Mouse (Mus musculus) kidney, postnatal 0 days (tissue): ENCODE results near the gene Fas. TPM values are rescaled to one million over a fixed set of nuclear protein-coding genes. Genes with fewer than 3 reads are reported as not detected.

Experiments used
- ATAC-seq: fragments of 200-750 bp; cut with Nextera tagmentation; replicated peaks from 2 replicates; pipeline ENCODE4 v1.8.0; 2017; ENCODE audit warnings: low read depth, moderate number of reproducible peaks, moderate TSS enrichment, moderate library complexity; ENCODE audit not compliant: low FRiP score
- DNase-seq: peaks from one replicate; pipeline ENCODE4 v3.0.0-alpha.2; 2016; ENCODE audit warnings: low spot score
- H3K27ac ChIP-seq: fragments of 300-500 bp; sonication (generic); 2 replicates; pipeline ENCODE4 v1.5.1; 2014; ENCODE audit warnings: mild to moderate bottlenecking
- H3K27me3 ChIP-seq: fragments of 300-500 bp; sonication (generic); 2 replicates; pipeline ENCODE4 v1.6.1; 2014; ENCODE audit warnings: low read length, mixed read lengths; ENCODE audit not compliant: insufficient read depth
- H3K36me3 ChIP-seq: fragments of 300-500 bp; sonication (generic); 2 replicates; pipeline ENCODE4 v1.6.1; 2014; ENCODE audit warnings: low read length, mixed read lengths; ENCODE audit not compliant: insufficient read depth
- H3K4me1 ChIP-seq: fragments of 300-500 bp; sonication (generic); replicated peaks from 2 replicates; pipeline ENCODE4 v1.6.1; 2014; ENCODE audit warnings: antibody characterized with exemption, low read length, mixed read lengths; ENCODE audit not compliant: insufficient read depth
- H3K4me2 ChIP-seq: fragments of 300-500 bp; sonication (generic); 2 replicates; pipeline ENCODE4 v1.6.1; 2014; ENCODE audit warnings: mild to moderate bottlenecking, low read length, moderate library complexity, mixed read lengths
- H3K4me3 ChIP-seq: fragments of 300-500 bp; sonication (generic); replicated peaks from 2 replicates; pipeline ENCODE4 v1.5.1; 2014; ENCODE audit warnings: low read depth, low read length
- H3K9ac ChIP-seq: fragments of 300-500 bp; sonication (generic); 2 replicates; pipeline ENCODE4 v1.6.1; 2014; ENCODE audit warnings: low read depth, low read length
- H3K9me3 ChIP-seq: fragments of 300-500 bp; sonication (generic); replicated peaks from 2 replicates; pipeline ENCODE4 v1.6.1; 2016; ENCODE audit warnings: low read length, inconsistent platforms, mixed read lengths
- CTCF ChIP-seq: IDR thresholded peaks from 2 replicates; pipeline ENCODE4 v1.5.1; 2016; ENCODE audit warnings: antibody characterized with exemption, low read depth, mild to moderate bottlenecking, moderate library complexity
- WGBS: fragments of 180-500 bp; shearing (Covaris S2); extraction: QIAGEN DNeasy Blood & Tissue Kit; methylation state at CpG from one replicate; pipeline ENCODE4 v1.1.7; 2014; 5-methylcytosine and 5-hydroxymethylcytosine counted together
- polyA plus RNA-seq: library from polyadenylated mRNA; unstranded; fragments of >200 nt; fragmentation: Nextera tagmentation; extraction: Ambion mirVana; gene quantifications from 2 replicates; pipeline ENCODE4 v1.2.1, GENCODE M21; 2015

The Fas gene
- polyA plus RNA-seq, 1 experiment from 2014 or later: 8.4 TPM

DNA sequence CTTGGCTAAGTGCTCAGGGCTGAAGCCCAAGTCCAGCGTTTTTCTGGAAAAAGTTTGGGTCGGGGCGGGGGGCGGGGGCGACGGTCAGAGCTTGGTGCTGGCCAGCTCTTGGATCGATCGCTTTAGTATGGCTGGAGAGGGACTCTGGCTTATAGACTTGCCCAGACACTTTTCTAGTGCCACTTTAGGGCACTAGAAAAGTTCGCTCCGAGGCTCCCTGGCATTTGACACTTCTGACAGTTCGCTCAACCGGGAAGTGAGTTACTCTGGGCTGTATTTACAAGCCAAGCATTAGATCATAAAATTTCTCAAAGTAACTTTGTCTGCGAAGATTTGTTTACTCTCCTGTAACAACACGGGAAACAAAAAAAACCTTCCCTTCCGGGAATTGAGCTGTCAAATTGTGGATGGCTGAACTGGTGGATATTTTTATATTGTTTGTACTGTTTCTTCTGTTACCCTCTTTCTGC, 441 bp downstream of the Fas start:
- Histone ChIP-seq H3K4me1 (no peaks in the 10 kb centered on the region), H3K9ac (peak overlapping the region; percentile 40), H3K4me3 (peak overlapping the region; percentile 52), H3K9me3 (no peaks in the 10 kb centered on the region), H3K36me3 (no peaks in the 10 kb centered on the region), H3K27me3 (no peaks in the 10 kb centered on the region), H3K4me2 (peak overlapping the region; percentile 80), H3K27ac (peak overlapping the region; percentile 21)
- no peak for TF ChIP-seq CTCF
- DNase-seq (peak; percentile 44), ATAC-seq (peak; percentile 45; the same call in 1 of the 2 replicates)
- WGBS: 4% methylated on average over 15 of the region's 15 CpGs

- H3K27me3 ChIP-seq: no peaks in the 10 kb centered on the region
- 40% methylated on average over 8 of the region's 8 CpGs for WGBS
Observed at GRCm38 (mm10) chr19:34291379-34291778, 913 bp downstream of the Fas start.

DNA sequence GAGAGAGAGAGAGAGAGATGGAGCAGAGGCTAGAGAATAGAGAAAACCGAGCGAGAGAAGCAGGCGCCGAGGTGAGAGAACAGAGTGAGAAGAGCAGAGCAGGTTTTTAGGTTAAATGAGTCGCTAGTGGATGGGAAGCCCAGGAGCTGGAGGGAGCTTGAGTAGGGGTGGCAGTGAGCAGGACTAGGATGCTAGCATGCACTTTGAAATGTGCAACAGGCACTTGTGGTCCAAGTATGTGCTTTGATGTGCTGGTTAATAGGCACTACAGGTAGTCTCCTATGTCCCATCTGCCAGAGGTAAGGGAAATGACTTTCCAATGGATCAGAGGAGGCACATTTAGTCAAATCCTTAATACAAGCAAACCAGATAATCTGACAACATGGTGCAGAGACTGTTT, 1.5 kb downstream of the Fas start:
- no peak for DNase-seq
- H3K9ac ChIP-seq: no peak overlapping the region
- no peaks in the 10 kb centered on the region for H3K4me1 ChIP-seq
- ATAC-seq: no peak
- no peaks in the 10 kb centered on the region for H3K36me3 ChIP-seq
- no peaks in the 10 kb centered on the region for H3K9me3 ChIP-seq
- H3K4me2 ChIP-seq: no peak overlapping the region
- H3K27me3 ChIP-seq: no peaks in the 10 kb centered on the region
- TF ChIP-seq CTCF: no peak
- no peak overlapping the region for H3K4me3 ChIP-seq
- 68% methylated on average over 5 of the region's 5 CpGs for WGBS
- H3K27ac ChIP-seq: no peak overlapping the region

More at GRCm38 (mm10) chr19:34291379-34291778, 913 bp downstream of the Fas start:
- no peaks in the 10 kb centered on the region for H3K4me1 ChIP-seq
- no peak overlapping the region for H3K27ac ChIP-seq
- no peaks in the 10 kb centered on the region for H3K9me3 ChIP-seq
- peak overlapping the region; percentile 40 for H3K9ac ChIP-seq
- DNase-seq (no peak), ATAC-seq (no peak)
- no peak for TF ChIP-seq CTCF
- peak overlapping the region; percentile 80 for H3K4me2 ChIP-seq
- H3K36me3 ChIP-seq: no peaks in the 10 kb centered on the region
- H3K4me3 ChIP-seq: peak overlapping the region; percentile 52

GRCm38 (mm10) chr19:34292701-34293100, 2.2 kb downstream of the Fas start:
- no peak for DNase-seq
- no peak for TF ChIP-seq CTCF
- Histone ChIP-seq H3K4me3 (no peak overlapping the region), H3K36me3 (no peaks in the 10 kb centered on the region), H3K4me1 (no peaks in the 10 kb centered on the region), H3K27me3 (no peaks in the 10 kb centered on the region), H3K4me2 (no peak overlapping the region), H3K9me3 (no peaks in the 10 kb centered on the region), H3K27ac (no peak overlapping the region), H3K9ac (no peak overlapping the region)
- ATAC-seq: no peak
- 85% methylated on average over 2 of the region's 2 CpGs for WGBS

GRCm38 (mm10) chr19:34293376-34293947, 3.0 kb downstream of the Fas start:
- no peak for TF ChIP-seq CTCF
- no peaks in the 10 kb centered on the region for H3K27me3 ChIP-seq
- no peak overlapping the region for H3K4me2 ChIP-seq
- no peaks in the 10 kb centered on the region for H3K4me1 ChIP-seq
- no peak for DNase-seq
- no peak for ATAC-seq
- no peak overlapping the region for H3K4me3 ChIP-seq
- no peaks in the 10 kb centered on the region for H3K36me3 ChIP-seq
- no peaks in the 10 kb centered on the region for H3K9me3 ChIP-seq
- no peak overlapping the region for H3K9ac ChIP-seq
- H3K27ac ChIP-seq: no peak overlapping the region
- WGBS: 83% methylated on average over 3 of the region's 3 CpGs

DNA sequence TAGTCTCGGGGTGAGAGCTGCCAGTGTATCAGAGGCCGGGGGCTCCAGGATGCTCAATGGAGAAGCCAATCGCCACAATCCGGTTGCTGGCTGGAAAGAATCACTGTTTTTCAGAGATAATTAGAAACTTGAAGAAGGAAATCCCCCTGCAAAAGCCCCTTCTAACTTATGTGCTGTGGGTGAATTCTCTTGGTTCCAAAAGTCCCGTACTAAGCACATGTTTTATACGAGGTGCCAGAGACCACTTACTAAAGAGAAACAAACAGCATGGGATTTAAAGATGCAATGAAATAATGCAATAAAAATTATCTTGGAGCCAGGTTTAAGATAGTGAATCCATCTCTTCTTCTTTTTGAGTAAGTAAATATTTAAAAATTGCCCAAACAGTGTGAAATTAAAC, 5.0 kb downstream of the Fas start:
- H3K4me2 ChIP-seq: no peak overlapping the region
- no peak overlapping the region for H3K4me3 ChIP-seq
- no peak overlapping the region for H3K9ac ChIP-seq
- ATAC-seq (no peak), DNase-seq (no peak)
- WGBS: 62% methylated on average over 6 of the region's 6 CpGs
- no peak overlapping the region for H3K27ac ChIP-seq
- TF ChIP-seq CTCF: no peak
- H3K27me3 ChIP-seq: no peaks in the 10 kb centered on the region
- no peaks in the 10 kb centered on the region for H3K9me3 ChIP-seq
- H3K4me1 ChIP-seq: no peaks in the 10 kb centered on the region
- no peaks in the 10 kb centered on the region for H3K36me3 ChIP-seq

DNA sequence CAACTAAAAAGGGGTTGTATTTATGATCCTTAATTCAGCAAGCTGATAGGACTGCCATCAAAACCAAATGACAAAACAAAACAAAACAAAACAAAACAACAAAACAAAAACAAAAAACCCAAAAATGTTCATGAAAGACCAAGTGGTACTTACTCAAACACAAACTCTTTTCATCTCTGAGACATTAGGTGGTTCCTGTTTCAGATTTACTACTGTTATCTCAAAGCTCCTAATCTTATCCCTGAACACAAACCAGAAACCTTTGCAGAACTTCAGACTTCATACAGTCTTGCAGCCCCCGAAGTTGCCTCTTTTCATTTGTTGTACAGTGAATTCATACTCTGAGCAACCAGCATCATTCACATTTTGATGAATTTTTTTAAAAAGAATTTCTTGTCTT, 8.1 kb downstream of the Fas start:
- no peak for ATAC-seq
- no peaks in the 10 kb centered on the region for H3K36me3 ChIP-seq
- 63% methylated on average over 1 of the region's 1 CpGs for WGBS

More for the DNA sequence above, 8.1 kb downstream of the Fas start:
- Histone ChIP-seq H3K27me3 (no peaks in the 10 kb centered on the region), H3K4me1 (no peaks in the 10 kb centered on the region), H3K9ac (no peak overlapping the region), H3K4me3 (no peak overlapping the region), H3K4me2 (no peak overlapping the region), H3K27ac (no peak overlapping the region), H3K9me3 (no peaks in the 10 kb centered on the region)
- TF ChIP-seq CTCF: no peak
- no peak for DNase-seq
